Mouse (Mus musculus) lung, embryonic 16.5 days (tissue): ENCODE data around the gene Nrxn2. TPM values are rescaled to one million over a fixed set of nuclear protein-coding genes. Genes with fewer than 3 reads are reported as not detected.

Experiments used
- microRNA-seq: library from miRNA; unstranded; fragments of <30 nt; microRNA quantifications from one replicate; pipeline ENCODE4, GENCODE M21; 2016
- polyA plus RNA-seq: library from polyadenylated mRNA; unstranded; fragments of >200 nt; fragmentation: Nextera tagmentation; extraction: Ambion mirVana; gene quantifications from 2 replicates; pipeline ENCODE4 v1.2.1, GENCODE M21; 2015

Nrxn2 gene
- polyA plus RNA-seq, 1 experiment from 2014 or later = 0.88 TPM

Small RNA genes lying within 50 kb of the gene (microRNA-seq; reads per million reads assigned to microRNA genes)
- gene Gm26460 = not detected

Other genes starting within 250 kb of the Nrxn2 start
- not detected in 2 replicates for gene Majin, start 234.3 kb upstream of the Nrxn2 start, polyA plus RNA-seq
- gene Gpha2, start 192.4 kb upstream of the Nrxn2 start, polyA plus RNA-seq = 0.63 and 0.88 TPM in 2 replicates
- gene Ppp2r5b, start 182.9 kb upstream of the Nrxn2 start, polyA plus RNA-seq = 17.8 and 20.2 TPM in 2 replicates
- 10.3 and 12.6 TPM in 2 replicates for gene Atg2a, start 177.1 kb upstream of the Nrxn2 start, polyA plus RNA-seq
- gene Ehd1, start 142.0 kb upstream of the Nrxn2 start, polyA plus RNA-seq = 77.9 and 81.6 TPM in 2 replicates
- gene Cdc42bpg, start 112.3 kb upstream of the Nrxn2 start, polyA plus RNA-seq = 1.1 and 1.7 TPM in 2 replicates
- 70.9 and 76.9 TPM in 2 replicates for gene Men1, start 83.8 kb upstream of the Nrxn2 start, polyA plus RNA-seq
- 24.8 and 27.6 TPM in 2 replicates for gene Map4k2, start 77.6 kb upstream of the Nrxn2 start, polyA plus RNA-seq
- 120 and 132 TPM in 2 replicates for gene Sf1, start 55.0 kb upstream of the Nrxn2 start, polyA plus RNA-seq
- gene Pygm, start 34.3 kb upstream of the Nrxn2 start, polyA plus RNA-seq = 28.6 and 36.1 TPM in 2 replicates
- gene Rasgrp2, start 19.4 kb upstream of the Nrxn2 start, polyA plus RNA-seq = 93.7 and 111 TPM in 2 replicates
- gene Slc22a12, start 124.3 kb downstream of the Nrxn2 start, polyA plus RNA-seq = not detected in 2 replicates